Mouse (Mus musculus): Measurements from ENCODE around the gene Mrpl24. TPM values are rescaled to one million over a fixed set of nuclear protein-coding genes. Genes with fewer than 3 reads are reported as not detected.

The Mrpl24 gene
- total RNA-seq, 2 experiments from 2014 or later, result 111 to 121 TPM

DNA sequence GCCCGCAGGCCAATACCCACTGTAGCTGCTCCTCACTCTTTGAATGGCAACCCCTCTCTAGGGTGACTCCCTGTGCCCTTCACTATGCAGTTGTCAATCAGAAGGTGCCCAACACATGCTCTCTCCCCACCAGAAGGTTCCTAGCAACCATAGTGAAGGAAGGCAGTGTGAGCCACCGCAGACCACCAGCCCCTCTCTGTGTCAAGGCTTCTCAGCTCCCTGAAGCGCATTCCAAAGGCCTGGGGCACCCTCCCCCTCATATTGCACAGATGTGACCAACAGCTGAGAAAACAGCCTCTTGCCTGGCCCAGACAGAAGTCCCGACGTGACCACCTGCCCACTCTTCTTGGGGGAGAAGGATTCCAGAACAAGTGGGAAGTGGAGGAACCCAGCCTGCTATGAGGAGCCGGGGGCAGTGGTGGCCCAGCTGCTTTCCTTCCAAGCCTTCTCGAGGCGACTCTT is 52.9 kb downstream of the Mrpl24 start:
- no peak for DNase-seq (ENCODE audit: low spot score in 2 of 2)

DNA sequence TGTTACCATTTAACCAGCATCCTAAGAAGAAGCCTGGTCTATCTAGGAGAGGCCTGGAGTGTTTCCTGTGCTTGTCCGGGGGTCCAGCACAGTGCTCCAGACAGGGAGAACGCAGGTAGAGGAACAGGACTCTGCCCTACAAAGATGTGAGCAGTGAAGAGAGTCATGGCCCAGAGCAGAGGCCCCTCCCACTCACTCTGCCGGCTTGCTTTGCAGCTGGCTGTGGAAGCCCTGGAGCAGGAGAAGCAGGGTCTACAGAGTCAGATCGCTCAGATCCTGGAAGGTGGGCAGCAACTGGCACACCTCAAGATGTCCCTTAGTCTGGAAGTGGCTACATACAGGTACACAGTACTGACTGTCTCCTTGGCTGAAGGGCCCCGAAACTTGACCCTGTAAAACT is 53.5 kb downstream of the Mrpl24 start:
- no peak for DNase-seq (ENCODE audit: low spot score in 2 of 2)

Other genes starting within 250 kb of the Mrpl24 start
- gene Lrrc71, start 170.9 kb upstream of the Mrpl24 start, total RNA-seq (2021), result under 1 TPM; 0.38 to 0.63 TPM
- gene Ntrk1, start 124.3 kb upstream of the Mrpl24 start, total RNA-seq (2021), result 10 to 100 TPM in 1 of 2 experiments, 1 to 10 TPM in 1; 7.1 to 12.5 TPM
- 1 to 10 TPM in 1 of 2 experiments, under 1 TPM in 1; 0.76 to 1.2 TPM for gene Insrr, start 122.6 kb upstream of the Mrpl24 start, total RNA-seq (2021)
- 10 to 100 TPM; 20.0 to 20.8 TPM for gene Pear1, start 95.2 kb upstream of the Mrpl24 start, total RNA-seq (2021)
- under 1 TPM; 0.33 to 0.80 TPM for gene Sh2d2a, start 72.8 kb upstream of the Mrpl24 start, total RNA-seq (2021)
- 10 to 100 TPM; 48.6 to 51.3 TPM for gene Prcc, start 33.9 kb upstream of the Mrpl24 start, total RNA-seq (2021)
- gene Hdgf, start 13.2 kb upstream of the Mrpl24 start, total RNA-seq (2021), result 100 to 1,000 TPM; 176 to 184 TPM
- 10 to 100 TPM; 19.4 to 20.6 TPM for gene Isg20l2, start 10.8 kb downstream of the Mrpl24 start, total RNA-seq (2021)
- 10 to 100 TPM; 14.7 to 21.9 TPM for gene Rrnad1, start 11.2 kb downstream of the Mrpl24 start, total RNA-seq (2021)
- gene Crabp2, start 29.2 kb downstream of the Mrpl24 start, total RNA-seq (2021), result under 1 TPM in 1 of 2 experiments, not detected in 1; 0.33 TPM
- gene Nes, start 51.6 kb downstream of the Mrpl24 start, total RNA-seq (2021), result 10 to 100 TPM in 1 of 2 experiments, 1 to 10 TPM in 1; 5.9 to 19.4 TPM
- 10 to 100 TPM; 62.7 to 74.9 TPM for gene Bcan, start 80.7 kb downstream of the Mrpl24 start, total RNA-seq (2021)
- gene Hapln2, start 108.1 kb downstream of the Mrpl24 start, total RNA-seq (2021), result not detected
- 10 to 100 TPM; 15.9 to 18.9 TPM for gene Gpatch4, start 123.6 kb downstream of the Mrpl24 start, total RNA-seq (2021)
- gene Naxe, start 139.0 kb downstream of the Mrpl24 start, total RNA-seq (2021), result 100 to 1,000 TPM; 155 to 159 TPM
- not detected for gene Ttc24, start 158.8 kb downstream of the Mrpl24 start, total RNA-seq (2021)
- under 1 TPM; 0.64 to 0.80 TPM for gene Iqgap3, start 162.5 kb downstream of the Mrpl24 start, total RNA-seq (2021)
- gene Mef2d, start 222.9 kb downstream of the Mrpl24 start, total RNA-seq (2021), result 10 to 100 TPM; 83.3 to 90.7 TPM

Data from adrenal gland, adult 18-20 months (tissue).